Mouse (Mus musculus) embryonic fibroblast, embryonic 13.5 days (primary cell): ENCODE data around the gene Chd9.

Experiments used
- CTCF ChIP-seq: IDR thresholded peaks from 2 replicates; pipeline ENCODE4 v1.5.1; 2011; ENCODE audit warnings: mild to moderate bottlenecking, control low read depth, low read length, moderate library complexity, borderline replicate concordance; ENCODE audit not compliant: insufficient read depth
- POLR2A ChIP-seq: IDR thresholded peaks from 2 replicates; pipeline ENCODE4 v1.6.1; 2011; ENCODE audit warnings: low read depth, mild to moderate bottlenecking, control low read depth, low read length, moderate library complexity

DNA sequence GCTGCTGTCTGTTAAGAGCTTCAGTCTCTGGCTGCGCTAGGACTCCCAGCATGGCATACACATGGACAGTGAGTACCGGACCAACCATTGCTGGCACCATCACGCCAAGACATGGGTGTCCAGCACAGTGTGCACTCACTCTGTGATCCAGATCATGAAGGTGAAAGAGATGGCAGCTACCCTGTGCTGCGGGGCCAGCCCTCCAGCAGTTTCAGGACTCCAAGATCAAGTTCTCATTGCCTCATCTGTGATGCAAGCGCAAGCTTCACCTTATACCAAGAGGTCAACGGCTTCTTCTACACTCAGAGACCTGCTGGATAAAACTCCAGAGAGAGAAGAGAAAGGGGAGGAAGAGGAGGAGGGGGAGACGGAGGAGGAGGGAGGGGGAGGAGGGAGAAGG is 19.8 kb downstream of the Chd9 start:
- TF ChIP-seq CTCF (no peak), POLR2A (no peak)
